Mouse (Mus musculus): Measurements from ENCODE around the gene Prkar2b.

The Prkar2b gene

GRCm38 (mm10) chr12:32061090-32061930 lies at the start of gene Prkar2b:
Gene Prkar2b, minus strand, starts transcription at chr12:32061296.
- DNase-seq (ENCODE audit: extremely low read depth, insufficient read length, low spot score), result peak; percentile 90

DNA sequence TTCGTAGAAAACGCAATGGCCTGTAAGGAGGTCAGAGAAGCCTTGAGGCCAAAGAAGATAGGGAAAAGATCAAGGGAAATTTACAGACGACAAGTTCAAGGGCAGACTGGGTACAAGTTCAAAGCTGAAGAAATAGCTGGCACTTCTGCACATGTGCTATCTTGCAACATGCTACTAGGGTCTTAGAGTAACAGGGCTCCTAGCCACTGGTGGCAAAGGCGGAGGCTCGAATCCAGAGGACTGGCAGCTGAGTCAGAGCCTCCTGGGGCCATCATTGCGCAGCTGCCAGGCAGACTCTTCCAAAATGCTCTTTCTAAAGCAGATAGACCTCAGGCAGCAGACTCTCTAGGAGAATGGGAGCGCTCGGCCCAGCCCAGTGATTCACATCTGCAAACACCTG lies 48.1 kb upstream of the Prkar2b start:
- peak; percentile 55 for DNase-seq (ENCODE audit: extremely low read depth, insufficient read length, low spot score)

DNA sequence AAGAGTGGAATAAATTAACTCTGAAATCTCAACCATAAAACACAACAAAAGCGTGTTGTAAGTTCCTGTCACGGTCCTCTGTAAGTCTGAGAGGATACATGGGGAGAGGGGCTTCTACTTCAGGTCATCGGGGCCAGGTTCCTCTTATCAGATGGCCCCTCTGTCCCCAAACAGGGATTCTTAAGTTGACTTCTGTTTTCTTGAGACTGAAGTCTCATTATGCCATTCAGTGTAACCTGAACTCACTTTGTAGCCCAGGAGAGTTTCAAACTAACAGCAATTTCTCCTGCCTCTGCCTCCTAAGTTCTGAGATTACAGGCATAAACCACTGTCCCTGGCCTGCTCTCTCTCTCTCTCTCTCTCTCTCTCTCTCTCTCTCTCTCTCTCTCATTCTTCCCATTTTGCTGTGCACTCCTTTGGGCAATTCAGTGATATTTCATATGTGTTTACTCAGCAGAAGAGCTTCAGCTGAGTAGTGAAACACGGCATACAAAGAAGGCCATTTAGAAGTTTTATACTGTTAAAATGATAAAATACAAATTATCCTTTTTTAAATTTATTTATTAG lies 43.9 kb upstream of the Prkar2b start:
- no peak for DNase-seq (ENCODE audit: extremely low read depth, insufficient read length, low spot score)

- no peak for DNase-seq (ENCODE audit: extremely low read depth, insufficient read length, low spot score)
These were observed 43.4 kb upstream of the Prkar2b start for GRCm38 (mm10) chr12:32104451-32104862.

- no peak for DNase-seq (ENCODE audit: extremely low read depth, insufficient read length, low spot score)
These were observed 40.2 kb upstream of the Prkar2b start for GRCm38 (mm10) chr12:32101306-32101705.

GRCm38 (mm10) chr12:32099686-32100206 lies 38.6 kb upstream of the Prkar2b start:
- peak; percentile 74 for DNase-seq (ENCODE audit: extremely low read depth, insufficient read length, low spot score)

DNA sequence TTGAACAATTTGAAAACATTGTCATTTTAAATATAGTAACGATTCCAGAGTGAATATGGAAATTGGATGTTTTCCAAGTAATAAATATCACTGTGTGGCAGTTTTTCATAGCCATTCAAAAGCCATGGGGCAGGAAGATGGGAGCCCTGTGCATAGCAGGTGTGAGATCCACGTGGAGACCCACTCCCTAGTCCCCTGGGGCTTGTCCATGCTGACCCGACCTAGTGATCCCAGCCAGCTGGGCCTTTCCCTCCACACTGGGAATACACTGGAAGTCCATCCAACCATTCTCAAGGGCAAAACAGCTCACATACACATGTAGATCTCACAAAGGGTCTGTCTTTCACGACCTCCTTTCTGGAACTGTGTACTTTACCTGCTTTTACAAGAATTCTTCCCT lies 37.5 kb upstream of the Prkar2b start:
- no peak for DNase-seq (ENCODE audit: extremely low read depth, insufficient read length, low spot score)

DNA sequence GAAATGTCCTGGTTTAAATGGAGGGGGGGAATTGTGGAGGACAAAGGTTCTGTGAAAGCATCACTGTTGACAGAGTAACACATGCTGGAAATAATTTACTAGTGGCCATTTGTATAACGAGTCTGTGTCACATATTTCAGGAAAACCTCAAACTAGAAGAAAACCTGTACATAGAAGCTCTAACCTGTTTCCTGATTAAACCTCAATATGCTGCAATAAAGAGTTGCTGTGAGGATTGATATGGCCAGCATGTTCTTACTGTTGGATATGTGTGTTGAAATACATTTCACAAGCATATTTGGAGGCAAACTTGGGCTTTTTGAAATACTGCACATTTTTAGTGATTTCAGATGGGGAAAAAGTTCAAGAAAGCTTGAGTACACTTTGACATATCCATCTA lies 36.0 kb upstream of the Prkar2b start:
- DNase-seq (ENCODE audit: extremely low read depth, insufficient read length, low spot score), result no peak

- DNase-seq (ENCODE audit: extremely low read depth, insufficient read length, low spot score), result peak; percentile 57
These were observed 34.1 kb upstream of the Prkar2b start for GRCm38 (mm10) chr12:32095164-32095563.

DNA sequence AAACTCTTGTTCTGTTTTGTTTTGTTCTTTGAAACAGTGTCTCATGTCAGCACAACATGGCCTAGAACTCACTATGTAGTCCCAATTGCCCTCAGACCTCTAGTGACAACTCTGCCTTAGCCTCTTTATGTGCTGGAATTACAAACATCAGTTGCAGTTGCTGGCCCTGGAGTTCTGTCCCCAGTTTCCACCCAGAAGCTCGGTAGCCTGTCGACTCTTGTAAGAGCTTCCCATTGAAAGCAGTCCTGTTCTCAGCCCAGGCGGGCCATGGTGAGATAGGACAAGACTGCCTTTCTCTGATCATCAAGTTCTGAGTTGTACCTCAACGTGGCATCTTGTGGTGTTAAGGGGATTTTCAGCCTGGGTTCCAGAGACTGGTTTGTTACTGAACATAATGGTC lies 31.4 kb upstream of the Prkar2b start:
- DNase-seq (ENCODE audit: extremely low read depth, insufficient read length, low spot score), result no peak

GRCm38 (mm10) chr12:32088566-32088965 lies 27.5 kb upstream of the Prkar2b start:
- no peak for DNase-seq (ENCODE audit: extremely low read depth, insufficient read length, low spot score)

GRCm38 (mm10) chr12:32087339-32087738 lies 26.2 kb upstream of the Prkar2b start:
- DNase-seq (ENCODE audit: extremely low read depth, insufficient read length, low spot score), result no peak

DNA sequence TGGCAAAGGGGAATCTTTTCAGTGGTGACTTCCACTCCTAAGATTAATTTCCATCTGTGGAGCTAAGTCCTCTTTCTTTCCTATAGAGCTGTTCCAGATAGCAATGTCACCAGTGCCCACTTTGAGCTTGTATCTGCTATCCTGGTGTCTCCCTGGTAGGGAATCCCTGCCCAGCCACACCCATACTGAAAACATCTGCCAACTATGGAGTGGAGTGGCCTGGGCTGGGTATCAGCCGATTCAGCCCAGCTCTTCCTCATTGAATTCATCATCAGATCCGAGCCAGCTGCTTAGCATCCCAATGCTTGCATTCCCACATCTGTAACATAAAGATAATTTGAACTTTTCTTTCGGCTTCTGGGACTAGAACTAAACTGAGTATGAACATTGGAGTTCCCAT lies 25.8 kb upstream of the Prkar2b start:
- DNase-seq (ENCODE audit: extremely low read depth, insufficient read length, low spot score), result no peak

DNA sequence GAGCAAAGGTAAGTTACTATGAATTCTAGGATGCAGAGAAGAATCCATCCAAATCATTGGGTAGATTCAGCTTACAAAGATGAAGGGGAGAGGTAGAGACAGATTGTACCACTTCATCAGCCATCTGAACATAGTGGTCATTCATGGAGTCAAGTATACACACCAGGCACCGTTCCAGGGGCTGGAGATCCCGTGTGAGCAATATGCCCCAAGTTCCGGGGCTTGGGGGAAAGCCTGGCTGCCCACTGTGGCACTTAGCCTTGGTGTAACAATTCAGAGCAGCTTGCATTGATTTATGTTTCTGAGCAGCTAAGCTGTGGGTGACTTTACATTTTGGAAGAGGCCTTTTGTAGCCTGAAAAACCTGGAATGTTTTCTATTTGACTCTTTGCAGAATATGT lies 24.8 kb upstream of the Prkar2b start:
- DNase-seq (ENCODE audit: extremely low read depth, insufficient read length, low spot score), result no peak

DNA sequence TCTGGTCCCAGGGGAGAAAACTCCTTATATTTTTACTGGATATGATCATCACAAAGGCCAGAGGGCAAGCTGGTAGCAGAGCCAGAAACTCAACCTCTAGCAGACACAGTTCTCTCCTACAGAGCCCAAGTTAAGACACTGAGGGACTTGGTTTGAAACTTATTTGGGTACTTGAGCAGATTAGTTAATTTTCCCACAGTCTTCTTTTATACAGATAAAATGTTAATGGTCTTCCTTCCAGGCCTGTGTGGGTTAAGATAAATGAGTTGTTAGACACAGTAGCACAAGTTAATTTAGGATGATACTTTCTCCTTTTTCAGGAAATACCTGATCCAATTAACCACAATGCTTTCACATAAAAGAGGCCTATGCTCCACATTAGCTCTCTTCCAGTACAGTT lies 24.1 kb upstream of the Prkar2b start:
- DNase-seq (ENCODE audit: extremely low read depth, insufficient read length, low spot score), result no peak

DNA sequence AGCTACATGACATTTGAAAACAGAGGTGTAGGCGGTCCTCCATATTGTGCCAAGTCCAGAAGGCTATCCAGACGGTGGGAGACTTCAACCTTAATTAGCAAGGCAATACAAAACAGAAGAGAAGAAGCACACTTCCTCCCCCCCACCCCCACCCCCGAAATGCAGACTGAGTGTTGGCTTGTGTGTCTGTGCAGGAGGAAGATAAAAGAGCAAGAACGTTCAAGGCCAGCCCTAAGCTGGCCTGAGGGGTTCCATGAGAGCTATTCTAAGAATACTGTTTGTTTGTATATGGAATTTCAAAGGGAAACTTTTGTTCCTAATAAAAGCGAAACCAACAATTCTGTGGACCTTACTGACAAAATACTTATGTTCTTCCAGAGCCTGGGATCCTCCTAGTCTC lies 23.5 kb upstream of the Prkar2b start:
- DNase-seq (ENCODE audit: extremely low read depth, insufficient read length, low spot score), result no peak

DNA sequence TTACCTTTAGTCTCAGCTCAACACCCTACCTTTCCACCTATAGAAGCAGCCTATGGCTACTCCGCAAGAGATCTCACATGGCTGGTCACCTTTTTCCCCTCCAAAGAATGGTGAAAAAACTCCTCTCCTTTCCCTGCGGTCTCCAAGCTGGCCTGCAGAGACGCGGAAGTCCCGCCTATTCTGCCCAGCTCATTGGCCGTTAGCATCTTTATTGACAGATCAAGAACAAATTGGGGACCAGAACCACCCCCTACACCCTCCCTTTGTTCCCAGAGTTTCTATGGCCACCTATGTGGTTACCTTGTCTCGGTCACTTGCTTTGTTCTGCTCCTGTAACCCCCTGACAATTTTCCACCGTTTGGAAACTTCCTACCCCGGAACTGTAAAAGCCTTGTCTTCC lies 19.6 kb upstream of the Prkar2b start:
- no peak for DNase-seq (ENCODE audit: extremely low read depth, insufficient read length, low spot score)

- DNase-seq (ENCODE audit: extremely low read depth, insufficient read length, low spot score), result no peak
These were observed 16.3 kb upstream of the Prkar2b start for GRCm38 (mm10) chr12:32077403-32077802.

GRCm38 (mm10) chr12:32075831-32076715 lies 15.0 kb upstream of the Prkar2b start:
- no peak for DNase-seq (ENCODE audit: extremely low read depth, insufficient read length, low spot score)

DNA sequence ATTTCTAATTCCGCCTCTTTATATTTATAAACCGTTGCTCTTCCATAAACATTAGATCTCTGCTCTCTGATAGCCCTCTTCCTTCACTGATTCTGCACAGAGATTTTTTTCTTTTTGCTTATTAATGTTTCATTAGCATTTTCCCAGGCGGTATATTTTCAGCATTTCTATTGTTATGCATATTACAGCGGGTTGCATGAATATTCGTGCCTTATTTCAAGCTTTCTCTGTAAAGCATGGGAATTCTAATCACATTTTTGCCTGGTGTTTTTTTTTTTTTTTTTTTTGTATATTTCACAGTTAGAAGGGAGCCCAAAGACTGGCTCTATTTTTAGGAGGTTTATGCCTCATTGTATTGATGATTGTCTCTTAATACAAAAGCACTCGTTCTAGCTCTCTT lies 13.2 kb upstream of the Prkar2b start:
- DNase-seq (ENCODE audit: extremely low read depth, insufficient read length, low spot score), result no peak

- DNase-seq (ENCODE audit: extremely low read depth, insufficient read length, low spot score), result no peak
These were observed 4.9 kb upstream of the Prkar2b start for GRCm38 (mm10) chr12:32066004-32066403.

All from 3134 (cell line).